Mouse (Mus musculus): ENCODE data around the gene Znrd1. TPM values are rescaled to one million over a fixed set of nuclear protein-coding genes. Genes with fewer than 3 reads are reported as not detected.
"Not testable (repeated sequence)": the region's sequence is repeated elsewhere in the genome, so short reads cannot be mapped to it uniquely, and the experiment has no call there.

Gene Znrd1
- polyA plus RNA-seq (2015; fragmentation: Nextera tagmentation; extraction: Ambion mirVana): 121 and 135 TPM in 2 replicates

- DNase-seq (ENCODE audit: low spot score): peak; percentile 92
These were observed at the start of gene Znrd1, which contains the start of gene Znrd1as for GRCm38 (mm10) chr17:36957999-36958743. Gene Znrd1 (minus strand): TSS chr17:36958559. Gene Znrd1as (plus strand): TSS chr17:36958592.

- no peak for DNase-seq (ENCODE audit: low spot score)
These were observed 45.0 kb upstream of the Znrd1 start for GRCm38 (mm10) chr17:37003366-37003765.

GRCm38 (mm10) chr17:37002364-37003330 is 44.3 kb upstream of the Znrd1 start:
- DNase-seq (ENCODE audit: low spot score): no peak

- no peak for DNase-seq (ENCODE audit: low spot score)
These were observed 42.5 kb upstream of the Znrd1 start, which contains the start of gene Zfp57 for GRCm38 (mm10) chr17:37000863-37001262. Gene Zfp57 (plus strand): TSS chr17:37001163.

- DNase-seq (ENCODE audit: low spot score): no peak
These were observed 40.1 kb upstream of the Znrd1 start for GRCm38 (mm10) chr17:36998477-36998876.

GRCm38 (mm10) chr17:36997033-36997735 is 38.8 kb upstream of the Znrd1 start:
- peak; percentile 68 for DNase-seq (ENCODE audit: low spot score)

- DNase-seq (ENCODE audit: low spot score): no peak
These were observed 37.1 kb upstream of the Znrd1 start for GRCm38 (mm10) chr17:36995448-36995847.

GRCm38 (mm10) chr17:36994528-36994927 is 36.2 kb upstream of the Znrd1 start:
- no peak for DNase-seq (ENCODE audit: low spot score)

- no peak for DNase-seq (ENCODE audit: low spot score)
These were observed 35.5 kb upstream of the Znrd1 start for GRCm38 (mm10) chr17:36993770-36994325.

GRCm38 (mm10) chr17:36992336-36993104 is 34.2 kb upstream of the Znrd1 start:
- no peak for DNase-seq (ENCODE audit: low spot score)

- not testable (repeated sequence) for DNase-seq (ENCODE audit: low spot score)
These were observed 32.3 kb upstream of the Znrd1 start for GRCm38 (mm10) chr17:36990630-36991029.

- DNase-seq (ENCODE audit: low spot score): no peak
These were observed 31.1 kb upstream of the Znrd1 start, which contains the start of gene H2-M5 for GRCm38 (mm10) chr17:36989437-36989836. Gene H2-M5 (minus strand): TSS chr17:36989537.

GRCm38 (mm10) chr17:36988475-36988874 is 30.1 kb upstream of the Znrd1 start:
- no peak for DNase-seq (ENCODE audit: low spot score)

- DNase-seq (ENCODE audit: low spot score): peak; percentile 39
These were observed 24.1 kb upstream of the Znrd1 start for GRCm38 (mm10) chr17:36982253-36983155.

- no peak for DNase-seq (ENCODE audit: low spot score)
These were observed 23.5 kb upstream of the Znrd1 start for GRCm38 (mm10) chr17:36981845-36982244.

- no peak for DNase-seq (ENCODE audit: low spot score)
These were observed 23.0 kb upstream of the Znrd1 start, which contains the start of gene 2410137M14Rik for GRCm38 (mm10) chr17:36981221-36981813. Gene 2410137M14Rik (minus strand): TSS chr17:36981237.

- DNase-seq (ENCODE audit: low spot score): no peak
These were observed 15.0 kb upstream of the Znrd1 start for GRCm38 (mm10) chr17:36973271-36973787.

- peak; percentile 36 for DNase-seq (ENCODE audit: low spot score)
These were observed 14.4 kb upstream of the Znrd1 start for GRCm38 (mm10) chr17:36972791-36973190.

Measured in thymus, postnatal 0 days (tissue).